Mouse (Mus musculus) liver, postnatal 0 days (tissue): ENCODE data around the gene Ndufb4. TPM values are rescaled to one million over a fixed set of nuclear protein-coding genes. Genes with fewer than 3 reads are reported as not detected.

Source experiments
- ATAC-seq: fragments of 200-750 bp; cut with Nextera tagmentation; 2 replicates; pipeline ENCODE4 v1.8.0; 2017; ENCODE audit warnings: mild to moderate bottlenecking, moderate library complexity
- DNase-seq: peaks from one replicate; pipeline ENCODE4 v3.0.0-alpha.2; 2016
- H3K27ac ChIP-seq: fragments of 300-500 bp; sonication (generic); 2 replicates; pipeline ENCODE4 v1.5.1; 2014; ENCODE audit warnings: antibody characterized with exemption, moderate library complexity, mild to moderate bottlenecking, low read depth
- H3K27me3 ChIP-seq: fragments of 300-500 bp; sonication (generic); 2 replicates; pipeline ENCODE4 v1.6.1; 2014; ENCODE audit warnings: low read length, control low read depth, mixed read lengths; ENCODE audit not compliant: insufficient read depth
- H3K36me3 ChIP-seq: fragments of 300-500 bp; sonication (generic); replicated peaks from 2 replicates; pipeline ENCODE4 v1.6.1; 2014; ENCODE audit warnings: mild to moderate bottlenecking, control low read depth, low read length, moderate library complexity, mixed read lengths; ENCODE audit not compliant: insufficient read depth
- H3K4me1 ChIP-seq: fragments of 300-500 bp; sonication (generic); 2 replicates; pipeline ENCODE4 v1.6.1; 2014; ENCODE audit warnings: antibody characterized with exemption, mild to moderate bottlenecking, control low read depth; ENCODE audit not compliant: insufficient read depth
- H3K4me2 ChIP-seq: fragments of 300-500 bp; sonication (generic); 2 replicates; pipeline ENCODE4 v1.6.1; 2014; ENCODE audit warnings: low read depth, mild to moderate bottlenecking, low read length, moderate library complexity, mixed read lengths
- H3K4me3 ChIP-seq: fragments of 300-500 bp; sonication (generic); 2 replicates; pipeline ENCODE4 v1.5.1; 2014; ENCODE audit warnings: low read depth, low read length
- H3K9ac ChIP-seq: fragments of 300-500 bp; sonication (generic); replicated peaks from 2 replicates; pipeline ENCODE4 v1.6.1; 2014; ENCODE audit warnings: mild to moderate bottlenecking, moderate library complexity
- H3K9me3 ChIP-seq: fragments of 300-500 bp; sonication (generic); 2 replicates; pipeline ENCODE4 v1.6.1; 2016; ENCODE audit warnings: mild to moderate bottlenecking, control low read depth, low read length, mixed read lengths
- CTCF ChIP-seq: sonication (generic); IDR thresholded peaks from 2 replicates; pipeline ENCODE4 v1.5.1; 2016; ENCODE audit warnings: antibody characterized with exemption, low read depth
- EP300 ChIP-seq: IDR thresholded peaks from 2 replicates; pipeline ENCODE4 v1.6.1; 2016; ENCODE audit warnings: antibody characterized with exemption, low read depth, mild to moderate bottlenecking
- WGBS: fragments of 180-500 bp; shearing (Covaris S2); extraction: QIAGEN DNeasy Blood & Tissue Kit; methylation state at CpG from one replicate; pipeline ENCODE4 v1.1.7; 2014; ENCODE audit not compliant: insufficient replicate concordance; 5-methylcytosine and 5-hydroxymethylcytosine counted together
- polyA plus RNA-seq: library from polyadenylated mRNA; unstranded; fragments of >200 nt; fragmentation: Nextera tagmentation; extraction: Ambion mirVana; gene quantifications from 2 replicates; pipeline ENCODE4 v1.2.1, GENCODE M21; 2015

The Ndufb4 gene
- polyA plus RNA-seq, 1 experiment from 2014 or later: 67.3 TPM

DNA sequence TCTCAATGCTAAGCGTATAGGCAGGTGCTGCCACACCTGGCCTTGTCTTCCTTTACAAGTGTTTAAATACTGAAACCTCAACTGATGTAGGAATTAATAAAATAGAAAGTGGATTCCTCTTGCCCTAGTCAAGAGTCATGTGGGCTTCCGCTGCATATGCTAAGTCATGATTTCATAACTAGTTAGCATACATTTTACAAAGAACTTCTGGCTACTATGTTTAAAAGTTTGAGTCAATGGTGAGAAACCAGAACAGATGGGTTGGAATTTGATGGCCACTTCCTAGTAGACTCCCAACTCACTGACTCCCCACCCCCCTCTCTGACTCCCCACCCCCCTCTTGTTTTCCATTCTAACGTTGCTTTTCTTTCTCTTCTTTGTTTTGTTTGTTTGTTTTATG lies 54.9 kb downstream of the Ndufb4 start:
- no peak for DNase-seq
- no peaks in the 10 kb centered on the region for H3K4me1 ChIP-seq
- no peak overlapping the region for H3K9ac ChIP-seq
- H3K9me3 ChIP-seq: no peaks in the 10 kb centered on the region
- TF ChIP-seq EP300 (no peak), CTCF (no peak)
- no peaks in the 10 kb centered on the region for H3K27me3 ChIP-seq
- no peak overlapping the region for H3K4me3 ChIP-seq
- 0 out of 2 replicates have a peak, but pooled peaks cover 3% of the 10 kb centered on the region for H3K36me3 ChIP-seq
- no peak overlapping the region for H3K27ac ChIP-seq
- ATAC-seq: no peak
- H3K4me2 ChIP-seq: no peak overlapping the region
- 63% methylated on average over 3 of the region's 3 CpGs for WGBS

DNA sequence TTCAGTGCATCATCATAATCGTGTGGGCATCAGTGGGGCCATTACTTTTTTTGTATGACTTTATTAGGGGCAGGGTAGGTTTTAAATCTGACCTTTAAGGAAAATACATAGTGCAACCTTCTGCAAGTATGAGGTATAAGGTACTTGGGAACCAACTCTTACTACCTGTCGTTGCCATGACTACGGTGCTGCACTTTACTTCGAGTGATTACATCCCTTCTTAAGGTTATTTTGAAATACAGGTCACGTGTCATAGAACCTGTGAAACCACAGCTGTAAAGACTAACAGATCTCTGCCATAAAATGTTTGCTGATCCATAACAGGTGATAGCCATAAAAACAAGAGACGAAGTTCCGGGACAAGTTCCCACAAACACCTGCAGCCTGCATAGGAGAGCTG lies 55.8 kb downstream of the Ndufb4 start:
- DNase-seq: no peak
- H3K36me3 ChIP-seq: 0 out of 2 replicates have a peak, but pooled peaks cover 3% of the 10 kb centered on the region
- H3K4me1 ChIP-seq: no peaks in the 10 kb centered on the region
- no peak overlapping the region for H3K4me3 ChIP-seq
- WGBS: 83% methylated on average over 7 of the region's 7 CpGs
- ATAC-seq: no peak
- no peak overlapping the region for H3K27ac ChIP-seq
- H3K9me3 ChIP-seq: no peaks in the 10 kb centered on the region
- no peaks in the 10 kb centered on the region for H3K27me3 ChIP-seq
- TF ChIP-seq CTCF (no peak), EP300 (no peak)
- H3K9ac ChIP-seq: no peak overlapping the region
- no peak overlapping the region for H3K4me2 ChIP-seq

DNA sequence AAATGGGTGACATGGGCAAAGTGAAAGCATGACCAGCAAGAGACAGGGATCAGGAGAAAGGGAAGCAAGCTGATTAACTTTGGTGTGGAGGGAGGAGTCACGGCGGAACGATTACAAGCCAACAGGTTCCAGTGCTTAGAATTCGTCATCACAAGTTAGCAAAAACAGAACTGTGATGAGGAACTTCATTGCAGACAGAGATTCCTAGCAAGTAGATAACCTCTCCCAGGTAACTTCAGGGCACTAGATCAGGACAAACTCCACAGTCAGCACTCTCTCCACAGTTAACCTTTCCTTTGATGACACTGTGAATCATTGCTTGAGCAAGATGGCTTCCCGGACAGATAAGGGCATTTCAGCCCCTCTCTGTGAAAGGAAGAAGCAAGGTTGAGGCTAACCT lies 56.8 kb downstream of the Ndufb4 start:
- no peak overlapping the region for H3K27ac ChIP-seq
- H3K9ac ChIP-seq: no peak overlapping the region
- DNase-seq (no peak), ATAC-seq (no peak; the same call in 1 of the 2 replicates)
- 0 out of 2 replicates have a peak, but pooled peaks cover 3% of the 10 kb centered on the region for H3K36me3 ChIP-seq
- H3K4me1 ChIP-seq: no peaks in the 10 kb centered on the region
- 51% methylated on average over 5 of the region's 5 CpGs for WGBS
- no peaks in the 10 kb centered on the region for H3K27me3 ChIP-seq
- no peak for TF ChIP-seq CTCF
- TF ChIP-seq EP300: no peak
- no peak overlapping the region for H3K4me2 ChIP-seq
- H3K9me3 ChIP-seq: no peaks in the 10 kb centered on the region
- H3K4me3 ChIP-seq: no peak overlapping the region

Other genes starting within 250 kb of the Ndufb4 start
- 5.8 and 5.9 TPM in 2 replicates for gene Gtf2e1, start 114.7 kb downstream of the Ndufb4 start, polyA plus RNA-seq
- gene Rabl3, start 114.6 kb downstream of the Ndufb4 start, polyA plus RNA-seq: 14.2 and 14.9 TPM in 2 replicates
- 131 and 153 TPM in 2 replicates for gene Hgd, start 74.3 kb downstream of the Ndufb4 start, polyA plus RNA-seq
- gene Fstl1, start 122.4 kb upstream of the Ndufb4 start, polyA plus RNA-seq: 14.9 and 15.5 TPM in 2 replicates
- 0.09 TPM in 1 of 2 replicates, not detected in the other for gene Gm36028, start 206.7 kb upstream of the Ndufb4 start, polyA plus RNA-seq
- 10.8 and 11.6 TPM in 2 replicates for gene Lrrc58, start 213.9 kb upstream of the Ndufb4 start, polyA plus RNA-seq